Mouse (Mus musculus) olfactory bulb, adult 2 months (tissue): ENCODE data around the gene Ero1lb.
"Not testable (repeated sequence)": the region's sequence is repeated elsewhere in the genome, so short reads cannot be mapped to it uniquely, and the experiment has no call there.

Experiments used
- CTCF ChIP-seq: fragments of 200-500 bp; IDR thresholded peaks from 2 replicates; pipeline ENCODE4 v1.5.1; 2012; ENCODE audit warnings: low read depth, mild to moderate bottlenecking, low read length, moderate library complexity; ENCODE audit not compliant: insufficient read depth
- POLR2A ChIP-seq: fragments of 200-500 bp; IDR thresholded peaks from 2 replicates; pipeline ENCODE4 v1.6.1; 2012; ENCODE audit warnings: mild to moderate bottlenecking, low read depth, low read length, moderate library complexity; ENCODE audit not compliant: insufficient read depth

- TF ChIP-seq POLR2A, CTCF: not testable (repeated sequence)
Measured at GRCm38 (mm10) chr13:12597075-12597474, 31.4 kb downstream of the Ero1lb start.
